Mouse (Mus musculus) activated CD4-positive, CD25-positive, alpha-beta regulatory T cell, adult 4 months (primary cell): ENCODE data around the gene Prl4a1. TPM values are rescaled to one million over a fixed set of nuclear protein-coding genes. Genes with fewer than 3 reads are reported as not detected.
"Not testable (repeated sequence)": the region's sequence is repeated elsewhere in the genome, so short reads cannot be mapped to it uniquely, and the experiment has no call there.

Source experiments
- ATAC-seq: one replicate; pipeline ENCODE4 v1.8.0; 2017
- polyA plus RNA-seq, 2 experiments: library from polyadenylated mRNA; unstranded; fragments of 100-300 nt; shearing (Covaris generic); gene quantifications; one replicate each; pipeline ENCODE4 v1.2.1; 2017

Gene Prl4a1
- polyA plus RNA-seq = not detected

- ATAC-seq = no peak
Measured at GRCm38 (mm10) chr13:28015912-28016311, at the start of gene Prl4a1. TSS of gene Prl4a1 (plus strand) at chr13:28016212.

- ATAC-seq = no peak
Measured at GRCm38 (mm10) chr13:27972931-27973330, 43.1 kb upstream of the Prl4a1 start.

- ATAC-seq = not testable (repeated sequence)
Measured at GRCm38 (mm10) chr13:27974281-27974680, 41.7 kb upstream of the Prl4a1 start.

GRCm38 (mm10) chr13:27977646-27978045 is 38.4 kb upstream of the Prl4a1 start:
- ATAC-seq = no peak

- not testable (repeated sequence) for ATAC-seq
Measured at GRCm38 (mm10) chr13:27996557-27996956, 19.5 kb upstream of the Prl4a1 start.

GRCm38 (mm10) chr13:28029330-28029729 is 13.3 kb downstream of the Prl4a1 start:
- no peak for ATAC-seq

GRCm38 (mm10) chr13:28069315-28069714 is 53.3 kb downstream of the Prl4a1 start:
- ATAC-seq = no peak

Other genes with a start within 250 kb of the Prl4a1 start
- not detected for gene Prl7c1, start 235.4 kb upstream of the Prl4a1 start, polyA plus RNA-seq
- not detected for gene Prl2a1, start 214.6 kb upstream of the Prl4a1 start, polyA plus RNA-seq
- gene Prl2c1, start 166.9 kb upstream of the Prl4a1 start, polyA plus RNA-seq = not detected
- not detected for gene Prl5a1, start 126.3 kb downstream of the Prl4a1 start, polyA plus RNA-seq
- 10 to 100 TPM; 32.9 to 38.9 TPM for gene Gm11361, start 241.3 kb downstream of the Prl4a1 start, polyA plus RNA-seq